Mouse (Mus musculus): ENCODE measurements around the gene Kcnb1.

The Kcnb1 gene

DNA sequence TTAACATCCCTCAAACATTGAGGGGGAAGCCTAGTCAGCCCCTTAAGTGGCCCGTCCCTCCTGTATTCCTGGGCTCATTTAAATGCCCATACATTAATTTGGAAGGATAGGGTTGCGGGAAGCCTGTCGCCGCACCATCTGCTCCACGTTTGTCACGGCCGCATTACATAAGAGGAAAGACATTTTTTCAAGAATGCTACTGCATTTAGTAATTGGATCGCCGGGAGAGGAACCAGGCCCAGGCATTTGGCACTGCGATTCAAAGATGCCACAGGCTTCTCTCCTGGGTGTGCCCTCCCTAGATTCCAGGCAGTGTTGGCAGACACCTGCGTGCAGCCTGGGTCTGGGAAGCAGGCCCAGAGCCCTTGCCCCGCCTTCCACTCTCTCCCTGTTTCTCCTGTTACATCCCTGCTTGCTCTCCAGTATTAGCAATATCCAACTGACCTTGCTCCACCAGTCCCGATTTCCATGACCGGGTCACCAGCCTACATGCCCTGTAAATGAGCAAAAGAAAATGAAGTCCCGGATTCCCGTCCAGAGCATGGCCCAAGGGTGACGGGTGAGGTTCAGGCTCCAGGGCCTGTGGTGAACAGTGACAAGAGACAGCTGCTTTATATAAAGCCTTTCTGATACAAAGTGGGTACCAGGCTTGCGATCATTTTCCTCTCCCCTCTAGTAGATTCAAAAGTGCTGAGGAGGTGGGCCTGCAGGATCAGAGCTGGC lies 110.3 kb downstream of the Kcnb1 start:
- DNase-seq (ENCODE audit: low spot score in 2 of 2): peak; percentile 51 to 55

DNA sequence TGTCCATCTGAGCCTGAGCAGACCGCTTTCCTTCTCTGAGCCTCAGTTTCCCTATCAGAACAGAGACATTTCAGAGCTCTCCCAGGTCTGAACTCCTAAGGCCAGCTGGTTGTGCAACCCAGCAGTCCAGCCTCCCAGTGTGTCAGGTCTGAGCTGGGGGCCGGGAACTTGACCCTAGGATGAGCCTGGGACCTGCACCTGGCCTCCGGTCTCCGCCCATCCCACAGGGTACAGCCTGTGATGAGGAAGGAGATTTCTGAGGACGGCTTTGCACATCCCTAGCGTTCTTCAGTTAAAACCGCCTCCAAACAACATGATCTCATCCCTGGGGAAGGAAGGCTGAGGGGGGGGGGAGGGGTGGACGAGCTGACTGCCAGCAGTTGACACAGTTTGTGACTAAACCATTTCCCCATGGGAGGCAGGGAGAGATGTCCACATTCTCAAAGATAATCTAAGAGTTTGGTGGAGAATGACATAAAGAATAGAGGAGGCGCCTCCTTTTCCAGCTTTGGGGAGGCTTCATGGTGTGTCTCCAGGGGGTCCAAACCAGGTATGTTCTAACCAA lies 110.9 kb downstream of the Kcnb1 start:
- no peak for DNase-seq (ENCODE audit: low spot score in 2 of 2)

DNA sequence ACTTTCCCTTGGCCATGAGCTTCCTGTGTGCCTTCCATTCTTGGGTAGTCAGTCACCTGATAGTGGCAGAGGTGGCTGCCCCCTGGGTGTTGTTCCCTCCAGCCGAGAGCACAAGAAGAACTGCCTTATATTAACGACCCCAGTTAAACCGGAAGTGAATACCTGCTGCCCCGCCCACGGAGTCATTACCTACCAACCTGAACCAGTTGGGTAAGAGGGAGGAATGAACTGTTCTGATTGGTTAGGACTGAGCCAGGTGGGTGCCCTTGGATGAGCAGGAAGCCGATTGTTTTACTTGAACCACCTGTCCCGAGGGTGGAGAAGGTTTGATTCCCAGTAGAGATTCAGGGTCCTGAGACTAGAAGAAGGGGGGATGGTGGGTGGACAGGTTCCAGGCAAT lies 111.5 kb downstream of the Kcnb1 start:
- no peak for DNase-seq (ENCODE audit: low spot score in 2 of 2)

DNA sequence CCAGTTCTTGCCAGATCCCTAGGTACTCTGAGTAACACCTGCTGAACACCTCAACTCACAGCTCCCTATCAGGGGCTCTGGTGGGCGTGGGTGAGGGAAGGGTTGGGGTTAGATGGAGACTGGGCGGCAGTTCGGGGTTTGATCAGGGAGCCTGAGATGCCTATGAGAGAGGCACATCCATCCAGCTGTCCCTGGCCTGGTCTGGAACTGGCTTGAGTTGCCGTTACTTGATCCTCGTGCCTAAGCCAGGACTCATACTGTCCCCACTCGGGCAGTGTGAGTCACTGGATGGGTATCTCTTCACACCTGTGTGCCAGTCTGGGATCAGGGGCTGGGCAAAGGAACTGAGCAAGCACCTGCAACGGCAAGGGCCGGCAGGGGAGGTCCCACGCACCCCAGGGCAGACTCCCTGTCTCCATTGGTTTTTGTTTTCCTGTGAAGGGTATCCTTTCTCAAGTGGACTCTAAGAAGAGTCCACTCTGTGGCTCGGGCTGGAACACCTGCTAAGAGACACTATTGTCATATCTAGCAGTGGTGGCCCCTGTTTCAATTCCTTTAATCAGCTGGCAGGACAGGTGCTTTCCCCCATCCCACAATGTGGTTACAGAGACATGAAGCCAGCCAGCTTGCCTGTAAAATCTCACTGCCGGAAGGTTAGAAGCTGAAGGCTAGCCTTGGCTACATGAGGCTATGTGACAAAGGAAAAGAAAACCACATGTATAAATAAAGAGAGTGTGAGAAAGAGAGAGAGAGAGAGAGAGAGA lies 112.6 kb downstream of the Kcnb1 start:
- DNase-seq (ENCODE audit: low spot score in 2 of 2): no peak

DNA sequence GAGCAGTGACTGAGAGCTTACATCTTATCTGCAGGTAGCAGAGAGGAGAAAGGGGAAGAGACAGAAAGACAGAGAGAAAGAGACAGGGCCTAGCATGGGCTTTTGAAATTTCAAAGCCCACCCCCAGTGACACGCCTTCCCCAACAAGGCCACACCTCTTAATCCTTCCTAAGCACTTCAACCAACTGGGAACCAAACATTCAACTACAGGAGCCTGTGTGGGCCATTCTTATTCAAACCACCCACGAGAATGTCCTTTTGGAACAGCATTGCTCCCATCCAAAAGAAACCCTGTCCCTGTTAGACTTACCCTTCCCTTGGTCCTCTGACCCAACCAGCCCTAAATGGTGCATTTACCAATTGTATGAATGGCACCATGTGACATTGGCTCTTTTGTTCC lies 113.2 kb downstream of the Kcnb1 start:
- DNase-seq (ENCODE audit: low spot score in 2 of 2): no peak

DNA sequence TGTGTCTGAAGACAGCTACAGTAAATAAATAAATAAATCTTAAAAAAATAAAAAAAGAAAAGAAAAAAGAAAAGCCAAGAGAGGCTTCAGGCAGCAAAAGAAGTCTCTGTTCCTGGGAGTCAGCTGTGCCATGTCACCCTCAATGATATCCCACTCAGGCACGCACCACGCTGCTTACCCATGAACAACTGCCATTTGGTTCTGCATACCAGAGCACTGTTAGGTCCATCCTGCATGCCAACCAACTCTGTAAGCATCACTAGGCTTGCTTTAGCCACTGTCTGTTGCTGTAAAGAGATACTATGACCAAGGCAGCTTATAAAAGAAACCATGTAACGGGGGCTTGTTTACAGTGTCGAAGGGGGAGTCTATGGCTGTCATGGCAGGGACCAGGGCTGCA lies 113.6 kb downstream of the Kcnb1 start:
- no peak for DNase-seq (ENCODE audit: low spot score in 2 of 2)

DNA sequence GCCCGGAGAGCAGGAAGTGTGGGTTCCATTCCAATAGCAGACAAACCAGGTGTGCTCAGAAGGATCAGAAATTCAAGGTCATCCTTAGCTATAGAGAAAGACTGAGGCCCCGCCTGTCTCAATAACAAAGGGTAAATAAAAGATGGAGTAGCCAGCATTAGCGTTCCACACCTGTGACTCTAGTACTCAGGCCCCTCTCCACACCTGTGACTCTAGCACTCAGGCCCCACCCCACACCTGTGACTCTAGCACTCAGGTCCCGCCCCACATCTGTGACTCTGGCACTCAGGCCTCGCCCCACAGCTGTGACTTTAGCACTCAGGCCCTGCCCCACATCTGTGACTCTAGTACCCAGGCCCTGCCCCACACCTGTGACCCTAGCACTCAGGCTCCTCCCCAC lies 115.4 kb downstream of the Kcnb1 start:
- DNase-seq (ENCODE audit: low spot score in 2 of 2): no peak

DNA sequence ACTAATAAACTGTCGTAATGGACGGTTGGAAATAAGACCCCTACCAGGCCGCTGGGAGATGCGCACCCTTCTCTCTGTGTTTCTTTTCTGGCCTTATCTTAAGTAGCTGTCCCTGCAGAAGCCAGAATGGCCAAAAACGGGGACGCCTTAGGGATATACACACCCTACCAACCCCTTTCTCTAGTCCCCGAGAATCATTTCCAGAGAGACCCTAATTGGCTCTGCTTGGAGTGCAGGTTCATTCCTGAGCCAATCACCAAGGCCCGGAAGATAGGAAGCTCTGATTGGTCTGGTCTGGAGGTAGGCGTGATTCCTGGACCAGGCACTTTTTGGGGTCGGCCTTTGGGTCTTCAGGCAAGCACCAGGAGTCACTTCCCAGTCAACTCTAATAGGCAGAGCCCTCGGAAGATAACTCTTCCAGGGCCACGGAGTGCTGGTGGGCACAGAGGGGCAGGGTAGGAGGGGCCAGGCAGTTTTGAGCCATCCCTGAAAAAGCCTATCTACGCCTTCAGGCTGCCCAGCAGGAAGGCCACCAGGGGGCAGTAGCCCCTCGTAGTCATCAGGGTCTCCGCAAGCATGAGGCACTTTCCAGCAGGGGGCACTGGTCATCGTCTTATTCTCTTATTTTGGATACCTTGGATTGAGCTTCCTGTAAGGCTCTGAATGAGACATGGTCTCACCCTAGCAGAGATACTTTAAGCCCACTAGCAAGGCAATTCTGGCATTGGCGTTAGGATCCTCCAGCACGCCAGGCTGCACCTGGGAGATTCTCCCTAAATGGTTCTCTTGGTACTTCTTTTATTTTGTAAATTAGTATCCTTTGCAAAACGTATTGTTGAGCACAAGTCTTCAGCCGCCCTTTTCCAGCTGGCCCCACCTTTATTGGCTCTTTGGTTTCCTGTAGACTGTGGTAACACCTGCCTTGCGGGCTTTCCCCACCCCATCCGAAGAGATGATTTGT lies 118.0 kb downstream of the Kcnb1 start:
- DNase-seq (ENCODE audit: low spot score in 2 of 2): peak; percentile 99

DNA sequence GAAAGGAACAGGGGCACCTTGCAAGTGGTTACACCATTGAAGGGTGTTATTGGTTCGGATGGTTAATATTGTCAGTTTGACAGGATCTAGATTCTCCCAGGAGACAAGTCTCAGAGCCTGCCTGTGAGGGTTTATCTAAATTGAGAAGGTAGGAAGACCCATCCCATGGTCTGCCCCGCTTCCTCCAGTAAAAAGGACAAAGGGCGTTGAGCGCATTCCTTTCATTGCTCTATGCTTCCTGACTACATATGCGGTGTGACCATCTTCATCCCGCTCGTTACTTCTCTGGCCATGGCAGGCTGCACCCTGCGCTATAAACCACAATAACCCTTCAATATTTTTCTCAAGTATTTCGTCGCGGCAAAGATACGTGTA lies 118.7 kb downstream of the Kcnb1 start:
- DNase-seq (ENCODE audit: low spot score in 2 of 2): no peak

DNA sequence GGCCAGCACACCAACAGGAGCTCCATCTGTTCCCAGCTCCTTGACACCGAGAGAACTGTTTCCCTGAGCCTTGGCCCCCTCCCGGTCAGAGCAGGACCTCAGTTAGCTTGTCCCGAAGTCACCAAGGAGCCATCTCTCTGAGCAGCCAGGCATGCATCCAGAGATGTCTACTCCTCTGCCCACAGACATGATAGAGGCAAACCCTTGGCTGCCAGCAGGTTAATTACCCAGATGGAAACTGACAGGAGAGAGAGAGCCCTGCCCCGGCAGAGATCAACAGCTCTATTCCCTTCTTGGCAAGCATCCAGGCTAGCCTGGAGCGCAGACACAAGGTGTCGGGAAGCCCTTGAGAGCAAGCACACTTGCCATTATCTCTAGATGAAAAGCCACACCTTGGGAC lies 119.6 kb downstream of the Kcnb1 start:
- DNase-seq (ENCODE audit: low spot score in 2 of 2): no peak

DNA sequence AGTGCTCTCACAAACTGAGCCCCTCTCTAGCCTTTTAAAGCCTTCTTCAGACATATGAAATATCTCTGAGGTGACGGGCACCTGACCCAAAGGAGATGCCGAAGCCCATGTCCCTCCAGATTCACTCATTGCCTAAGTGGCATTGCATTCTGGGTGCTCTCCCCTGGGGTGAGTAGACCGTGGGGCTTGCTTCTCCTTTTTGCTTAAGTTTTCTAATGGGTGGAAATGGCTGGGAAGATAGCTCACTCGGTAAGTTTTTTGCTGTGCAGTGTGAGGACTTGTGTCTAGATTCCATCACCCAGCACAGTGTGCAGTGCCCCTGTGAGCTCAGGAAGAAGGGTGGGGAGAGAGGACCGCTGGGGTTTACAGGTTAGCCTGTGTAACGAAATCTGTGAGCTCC lies 122.4 kb downstream of the Kcnb1 start:
- DNase-seq (ENCODE audit: low spot score in 2 of 2): no peak

DNA sequence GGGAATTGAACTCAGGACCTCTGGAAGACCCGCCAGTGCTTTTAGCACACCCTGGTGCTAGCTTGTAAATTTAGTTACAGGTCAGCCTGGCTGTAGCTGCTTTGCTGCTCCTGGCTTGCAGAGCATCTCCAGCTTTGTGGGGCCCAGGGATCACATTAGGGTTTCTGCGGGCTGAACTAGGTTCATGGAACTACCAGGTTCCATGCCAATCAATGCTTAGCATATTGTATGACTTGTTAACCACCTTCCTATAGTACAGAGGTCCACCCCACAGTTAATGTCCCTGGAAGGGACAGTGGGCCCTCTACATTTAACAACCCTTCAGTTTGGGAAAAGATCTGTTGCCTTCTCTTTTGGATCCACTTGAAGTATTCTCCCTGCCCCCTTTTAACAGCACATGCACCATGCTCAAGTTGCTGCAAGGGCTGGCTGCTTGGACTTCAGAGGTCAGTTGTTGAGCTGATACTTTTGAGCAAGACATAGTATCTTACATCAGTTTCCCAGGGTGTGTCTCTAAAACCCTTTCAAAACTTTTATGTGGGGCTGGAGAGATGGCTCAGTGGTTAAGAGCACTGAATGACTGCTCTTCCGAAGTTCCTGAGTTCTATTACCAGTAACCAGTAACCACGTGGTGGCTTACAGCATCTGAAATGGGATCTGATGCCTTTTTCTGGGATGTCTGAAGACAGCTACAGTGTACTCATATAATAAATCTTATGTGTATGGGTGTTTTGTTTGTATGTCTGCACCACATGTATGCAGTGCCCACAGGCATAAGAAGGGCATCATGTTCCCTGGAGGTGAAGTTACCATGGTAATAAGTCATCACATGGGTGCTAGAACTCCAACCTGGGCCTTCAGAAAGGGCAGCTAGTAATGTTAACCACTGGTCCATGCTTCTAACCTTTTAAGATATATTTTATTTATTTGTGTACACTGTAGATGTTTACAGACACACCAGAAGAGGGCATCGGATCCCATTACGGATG lies 123.1 kb downstream of the Kcnb1 start:
- DNase-seq (ENCODE audit: low spot score in 2 of 2): no peak

DNA sequence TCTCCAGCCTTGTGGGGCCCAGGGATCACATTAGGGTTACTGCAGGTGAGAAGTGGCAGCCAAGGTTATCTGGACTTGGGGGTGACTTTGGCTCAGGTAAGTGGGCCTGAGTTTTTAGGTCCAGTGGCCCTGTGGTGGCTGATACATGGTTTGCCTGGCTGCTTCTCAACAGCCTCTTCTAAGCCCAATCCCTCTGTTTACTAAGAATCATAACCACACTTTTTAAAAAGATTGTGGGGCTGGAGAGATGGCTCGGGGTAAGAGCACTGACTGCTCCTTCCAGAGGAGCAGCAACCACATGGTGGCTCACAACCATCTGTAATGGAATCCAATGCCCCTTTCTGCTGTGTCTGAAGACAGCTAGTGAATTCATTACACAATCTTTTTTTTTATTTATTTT lies 123.9 kb downstream of the Kcnb1 start:
- no peak for DNase-seq (ENCODE audit: low spot score in 2 of 2)

DNA sequence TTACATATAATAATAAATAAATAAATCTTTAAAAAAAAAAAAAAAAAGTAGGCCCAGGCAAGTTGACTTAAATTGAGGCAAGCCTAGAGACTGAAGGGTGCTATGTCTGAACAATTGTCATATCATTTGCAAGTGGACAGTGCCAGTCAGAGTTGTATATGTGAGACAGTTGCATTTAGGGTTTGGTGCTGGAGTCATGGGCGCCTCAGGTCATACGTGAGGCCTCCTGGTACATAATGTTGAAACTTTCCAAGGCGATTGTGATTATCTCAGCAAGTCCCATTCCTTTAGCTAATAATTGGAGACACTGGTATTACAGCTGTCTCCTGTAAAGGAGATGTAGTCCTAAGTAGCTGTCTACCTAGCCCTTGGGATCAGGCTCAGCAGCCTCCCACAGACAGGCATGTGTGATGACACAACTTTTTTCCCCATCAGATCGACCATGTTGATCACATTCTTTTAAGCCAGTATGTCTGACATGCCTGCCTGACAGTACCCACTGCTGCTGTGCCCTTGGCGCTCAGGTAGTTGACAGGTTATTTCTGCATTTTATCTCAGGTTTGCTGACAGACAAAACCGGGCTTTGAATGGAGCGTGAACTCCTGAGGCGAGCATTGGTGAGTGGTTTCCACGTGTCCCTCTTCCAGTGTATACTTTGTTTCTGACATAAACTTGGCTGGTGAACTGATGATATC lies 125.2 kb downstream of the Kcnb1 start:
- DNase-seq (ENCODE audit: low spot score in 2 of 2): no peak

DNA sequence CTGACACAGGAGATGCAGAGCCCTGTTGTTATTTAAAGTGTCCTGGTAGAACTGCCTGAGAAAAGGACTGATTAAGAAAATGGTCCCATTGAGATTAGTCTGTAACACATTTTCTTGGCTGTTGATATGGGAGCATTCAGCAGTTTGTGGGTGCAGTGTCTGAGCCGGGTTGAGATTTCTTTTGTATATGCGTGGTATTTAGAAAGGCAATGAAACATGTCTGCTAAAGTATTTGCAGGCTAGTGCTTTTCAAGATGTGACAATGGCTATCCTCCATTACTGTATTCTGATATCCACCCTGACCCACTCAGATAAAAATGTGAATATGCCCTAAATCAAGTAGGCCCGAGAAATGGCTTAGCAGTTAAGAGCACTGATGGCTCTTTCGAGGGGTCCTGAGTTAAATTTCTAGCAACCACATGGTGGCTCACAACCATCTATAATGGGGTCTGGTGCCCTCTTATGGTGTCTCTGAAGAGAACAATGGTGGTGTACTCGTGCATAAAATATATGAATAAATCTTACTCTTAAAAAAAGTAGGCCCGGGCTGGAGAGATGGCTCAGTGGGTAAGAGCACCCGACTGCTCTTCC lies 126.0 kb downstream of the Kcnb1 start:
- no peak for DNase-seq (ENCODE audit: low spot score in 2 of 2)

DNA sequence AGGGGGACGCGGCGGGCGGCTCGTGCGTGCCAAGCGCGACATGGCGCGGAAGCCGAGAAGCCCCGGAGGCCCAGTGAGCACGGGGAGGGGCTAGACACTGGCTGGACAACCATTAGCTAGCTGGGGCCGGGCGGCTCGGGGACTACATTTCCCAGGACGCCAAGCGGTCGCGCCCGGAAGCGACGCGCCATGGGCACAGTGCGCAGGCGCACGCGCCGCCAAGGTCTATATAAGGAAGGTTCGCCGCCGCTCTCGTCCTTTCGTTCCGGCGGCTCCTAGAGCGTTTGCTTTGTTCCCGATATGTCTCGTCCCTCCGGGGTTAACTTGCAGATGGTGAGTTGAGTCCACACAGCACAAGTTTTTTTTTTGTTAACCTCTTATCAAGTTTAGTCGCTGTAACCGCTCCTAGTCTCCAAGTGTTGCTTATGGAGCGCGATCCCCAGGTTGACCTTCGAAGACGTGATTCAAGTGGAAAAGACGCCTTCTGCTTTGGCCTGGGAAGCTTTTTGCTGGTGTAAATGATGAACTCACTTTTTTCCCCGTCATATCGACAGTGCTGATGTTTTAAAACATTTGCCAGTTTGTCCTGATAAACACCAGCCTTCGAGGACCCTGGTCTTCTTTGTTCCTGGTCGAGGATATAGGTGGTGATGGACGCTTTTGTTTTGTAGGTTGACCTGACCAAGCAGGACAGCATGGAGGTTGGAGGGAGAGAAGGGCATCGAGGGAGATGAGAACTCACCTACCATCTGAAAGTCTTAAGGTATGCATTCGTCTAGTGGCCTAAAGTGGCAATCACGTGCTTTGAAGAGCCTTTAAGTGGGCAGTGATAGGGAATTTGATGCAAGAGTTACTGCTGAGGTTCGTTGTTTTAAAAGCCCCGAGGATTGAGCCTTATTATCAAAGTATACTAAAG lies 126.7 kb downstream of the Kcnb1 start, which contains the start of gene Znfx1:
Znfx1 (minus strand) TSS at position 51 of the 916 bp plus-strand sequence.
- peak; percentile 95 to 96 for DNase-seq (ENCODE audit: low spot score in 2 of 2)

DNA sequence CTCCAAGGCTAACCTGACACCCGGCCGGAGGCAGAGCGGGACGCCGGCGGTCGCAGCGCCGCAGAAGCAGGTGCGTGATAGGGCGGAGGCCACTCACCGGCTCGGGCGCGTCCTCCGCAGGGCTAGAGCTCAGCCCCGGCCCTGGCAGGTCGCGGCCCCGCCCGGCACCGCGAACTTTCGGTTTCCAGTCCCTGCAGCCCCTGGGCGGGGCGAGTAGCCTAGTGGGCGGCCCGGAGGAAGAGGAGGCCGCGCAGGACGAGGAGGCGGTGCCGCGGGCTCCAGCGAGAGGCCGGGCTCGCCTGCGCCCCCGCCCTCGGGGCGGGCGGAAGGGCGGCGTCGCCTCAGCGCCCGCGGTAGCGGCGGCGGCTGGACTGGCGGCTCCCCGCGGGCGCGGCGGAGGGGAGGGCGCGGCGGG lies 127.5 kb downstream of the Kcnb1 start:
- peak; percentile 62 to 69 for DNase-seq (ENCODE audit: low spot score in 2 of 2)

DNA sequence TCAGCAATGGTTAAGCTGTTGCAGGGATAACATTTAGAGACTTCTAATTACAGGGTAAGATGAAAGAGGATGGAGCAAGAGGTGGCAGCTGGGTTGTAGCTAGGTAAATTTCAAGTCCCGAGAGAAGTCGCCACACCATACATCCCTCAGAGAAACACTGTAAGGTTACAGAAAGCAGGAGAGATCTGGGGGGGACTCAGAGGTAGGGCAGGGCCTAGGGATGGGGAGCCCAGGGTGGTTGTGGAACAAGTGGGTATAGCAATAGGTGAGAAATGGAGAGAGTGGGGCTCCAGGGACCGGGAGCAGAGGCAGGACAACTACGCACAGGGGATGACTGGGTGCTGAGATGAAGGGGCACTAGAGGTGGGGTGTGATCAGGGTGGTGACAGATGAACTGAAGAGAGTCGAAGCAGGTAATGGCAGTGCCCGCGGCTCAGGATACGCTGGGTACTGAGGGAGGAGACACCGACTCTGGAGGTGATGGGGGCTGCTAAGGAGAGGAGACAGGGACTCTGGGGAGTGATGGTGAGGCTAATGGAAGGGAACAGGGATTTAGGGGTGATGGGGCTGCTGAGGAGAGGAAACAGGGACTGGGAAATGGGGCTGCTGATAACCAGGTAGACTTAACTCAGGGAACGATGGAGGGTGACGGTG lies 128.4 kb downstream of the Kcnb1 start:
- DNase-seq (ENCODE audit: low spot score in 2 of 2): no peak
